Mouse (Mus musculus): ENCODE results near the gene Ern1. TPM values are rescaled to one million over a fixed set of nuclear protein-coding genes. Genes with fewer than 3 reads are reported as not detected.

Gene Ern1
- polyA plus RNA-seq, 1 experiment from 2014 or later = 6.8 TPM

- peak overlapping the region; percentile 15; the same call in 1 of the 2 replicates for H3K9ac ChIP-seq
- no peaks in the 10 kb centered on the region for H3K9me3 ChIP-seq
- peak; percentile 54 for ATAC-seq (ENCODE audit: low FRiP score, low read depth)
- WGBS = 11% methylated on average over 17 of the region's 17 CpGs
- no peak overlapping the region for H3K27ac ChIP-seq
- peak overlapping the region; percentile 95 for H3K4me3 ChIP-seq
- peak overlapping the region; percentile 68 for H3K4me2 ChIP-seq (replicated peaks)
- H3K4me1 ChIP-seq = peaks cover 16% of the 10 kb centered on the region
- no peaks in the 10 kb centered on the region for H3K27me3 ChIP-seq
- no peaks in the 10 kb centered on the region for H3K36me3 ChIP-seq
These were observed 492 bp upstream of the Ern1 start for GRCm38 (mm10) chr11:106488126-106488561.

GRCm38 (mm10) chr11:106486866-106487732, 553 bp downstream of the Ern1 start:
- under 1% methylated on average over 86 of the region's 86 CpGs for WGBS
- H3K9ac ChIP-seq = peak overlapping the region; percentile 92
- peak; percentile 87 for ATAC-seq (ENCODE audit: low FRiP score, low read depth)

GRCm38 (mm10) chr11:106486042-106486865, 1.4 kb downstream of the Ern1 start:
- peak overlapping the region; percentile 92 for H3K9ac ChIP-seq

More at GRCm38 (mm10) chr11:106486866-106487732, 553 bp downstream of the Ern1 start:
- H3K27me3 ChIP-seq = no peaks in the 10 kb centered on the region
- H3K4me3 ChIP-seq = peak overlapping the region; percentile 95
- peaks cover 16% of the 10 kb centered on the region for H3K4me1 ChIP-seq
- H3K9me3 ChIP-seq = no peaks in the 10 kb centered on the region
- peak overlapping the region; percentile 84 for H3K27ac ChIP-seq
- no peaks in the 10 kb centered on the region for H3K36me3 ChIP-seq
- peak overlapping the region; percentile 68 for H3K4me2 ChIP-seq (replicated peaks)

GRCm38 (mm10) chr11:106485611-106486010, 2.0 kb downstream of the Ern1 start:
- H3K27me3 ChIP-seq = no peaks in the 10 kb centered on the region
- H3K4me3 ChIP-seq = no peak overlapping the region; the same call in 1 of the 2 replicates
- H3K36me3 ChIP-seq = no peaks in the 10 kb centered on the region
- 74% methylated on average over 4 of the region's 4 CpGs for WGBS
- H3K4me2 ChIP-seq (replicated peaks) = peak overlapping the region; percentile 68; the same call in 1 of the 2 replicates
- H3K4me1 ChIP-seq = peaks cover 16% of the 10 kb centered on the region
- no peak overlapping the region for H3K27ac ChIP-seq
- no peak overlapping the region for H3K9ac ChIP-seq
- ATAC-seq (ENCODE audit: low FRiP score, low read depth) = no peak
- no peaks in the 10 kb centered on the region for H3K9me3 ChIP-seq

More at GRCm38 (mm10) chr11:106486042-106486865, 1.4 kb downstream of the Ern1 start:
- WGBS = 25% methylated on average over 16 of the region's 16 CpGs
- Histone ChIP-seq H3K36me3 (no peaks in the 10 kb centered on the region), H3K4me1 (peaks cover 16% of the 10 kb centered on the region), H3K9me3 (no peaks in the 10 kb centered on the region), H3K27ac (no peak overlapping the region), H3K4me3 (peak overlapping the region; percentile 95), H3K4me2 (replicated peaks) (peak overlapping the region; percentile 68), H3K27me3 (no peaks in the 10 kb centered on the region)
- no peak for ATAC-seq (ENCODE audit: low FRiP score, low read depth)

DNA sequence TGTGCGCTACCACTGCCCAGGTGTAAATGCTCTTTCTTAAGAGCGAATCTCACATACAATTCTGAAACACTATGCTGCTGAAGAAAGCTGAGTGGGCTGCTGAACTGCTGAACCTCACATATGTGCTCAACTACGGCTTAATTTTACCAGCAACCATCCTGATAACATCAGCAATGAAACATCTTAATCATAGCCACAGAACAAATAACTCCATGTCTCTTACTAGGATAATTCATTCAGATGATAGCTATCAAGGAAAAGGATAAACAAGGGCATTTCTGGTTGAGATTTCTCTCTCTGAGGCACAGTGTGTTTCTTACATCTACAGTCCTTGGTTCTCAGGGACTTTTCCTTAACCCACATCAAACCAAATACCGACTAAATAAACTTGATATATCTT, 2.8 kb downstream of the Ern1 start:
- Histone ChIP-seq H3K27me3 (no peaks in the 10 kb centered on the region), H3K4me3 (no peak overlapping the region), H3K36me3 (no peaks in the 10 kb centered on the region), H3K9ac (no peak overlapping the region), H3K4me1 (peaks cover 16% of the 10 kb centered on the region), H3K4me2 (replicated peaks) (no peak overlapping the region), H3K9me3 (no peaks in the 10 kb centered on the region), H3K27ac (no peak overlapping the region)
- ATAC-seq (ENCODE audit: low FRiP score, low read depth) = no peak
- 89% methylated on average over 4 of the region's 4 CpGs for WGBS

GRCm38 (mm10) chr11:106482867-106483266, 4.8 kb downstream of the Ern1 start:
- H3K4me1 ChIP-seq = peaks cover 13% of the 10 kb centered on the region
- H3K9ac ChIP-seq = no peak overlapping the region
- WGBS = 91% methylated on average over 8 of the region's 8 CpGs
- H3K4me3 ChIP-seq = no peak overlapping the region
- ATAC-seq (ENCODE audit: low FRiP score, low read depth) = no peak
- H3K9me3 ChIP-seq = no peaks in the 10 kb centered on the region
- no peak overlapping the region for H3K27ac ChIP-seq
- H3K27me3 ChIP-seq = no peaks in the 10 kb centered on the region
- H3K36me3 ChIP-seq = no peaks in the 10 kb centered on the region
- H3K4me2 ChIP-seq (replicated peaks) = no peak overlapping the region

DNA sequence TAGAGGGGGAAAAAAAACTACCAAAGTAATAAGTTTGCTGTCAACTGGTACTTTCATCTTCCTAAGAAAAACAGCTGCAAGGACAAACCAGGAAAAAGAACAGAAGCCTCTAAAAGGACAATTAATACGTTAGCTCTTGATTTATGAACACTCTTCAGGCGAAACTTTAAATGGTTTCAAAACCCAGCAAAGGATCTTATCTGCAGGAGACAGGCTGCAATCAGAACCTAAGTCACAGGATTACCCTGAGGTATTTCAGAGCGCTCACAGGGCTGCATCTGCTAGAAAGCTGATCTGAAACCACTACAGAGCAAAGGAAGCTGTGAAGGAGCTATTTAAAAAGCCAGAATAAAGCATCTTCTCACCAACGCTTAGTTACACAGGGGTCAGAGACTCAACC, 6.0 kb downstream of the Ern1 start:
- no peak overlapping the region for H3K4me3 ChIP-seq
- H3K27me3 ChIP-seq = no peaks in the 10 kb centered on the region
- no peak overlapping the region; the same call in 1 of the 2 replicates for H3K27ac ChIP-seq
- no peak for ATAC-seq (ENCODE audit: low FRiP score, low read depth)
- no peaks in the 10 kb centered on the region for H3K36me3 ChIP-seq
- H3K4me1 ChIP-seq = peaks cover 12% of the 10 kb centered on the region
- H3K9ac ChIP-seq = no peak overlapping the region
- H3K9me3 ChIP-seq = no peaks in the 10 kb centered on the region
- 25% methylated on average over 4 of the region's 4 CpGs for WGBS
- no peak overlapping the region for H3K4me2 ChIP-seq (replicated peaks)

- 65% methylated on average over 3 of the region's 3 CpGs for WGBS
These were observed 7.1 kb downstream of the Ern1 start for GRCm38 (mm10) chr11:106480530-106480885.

DNA sequence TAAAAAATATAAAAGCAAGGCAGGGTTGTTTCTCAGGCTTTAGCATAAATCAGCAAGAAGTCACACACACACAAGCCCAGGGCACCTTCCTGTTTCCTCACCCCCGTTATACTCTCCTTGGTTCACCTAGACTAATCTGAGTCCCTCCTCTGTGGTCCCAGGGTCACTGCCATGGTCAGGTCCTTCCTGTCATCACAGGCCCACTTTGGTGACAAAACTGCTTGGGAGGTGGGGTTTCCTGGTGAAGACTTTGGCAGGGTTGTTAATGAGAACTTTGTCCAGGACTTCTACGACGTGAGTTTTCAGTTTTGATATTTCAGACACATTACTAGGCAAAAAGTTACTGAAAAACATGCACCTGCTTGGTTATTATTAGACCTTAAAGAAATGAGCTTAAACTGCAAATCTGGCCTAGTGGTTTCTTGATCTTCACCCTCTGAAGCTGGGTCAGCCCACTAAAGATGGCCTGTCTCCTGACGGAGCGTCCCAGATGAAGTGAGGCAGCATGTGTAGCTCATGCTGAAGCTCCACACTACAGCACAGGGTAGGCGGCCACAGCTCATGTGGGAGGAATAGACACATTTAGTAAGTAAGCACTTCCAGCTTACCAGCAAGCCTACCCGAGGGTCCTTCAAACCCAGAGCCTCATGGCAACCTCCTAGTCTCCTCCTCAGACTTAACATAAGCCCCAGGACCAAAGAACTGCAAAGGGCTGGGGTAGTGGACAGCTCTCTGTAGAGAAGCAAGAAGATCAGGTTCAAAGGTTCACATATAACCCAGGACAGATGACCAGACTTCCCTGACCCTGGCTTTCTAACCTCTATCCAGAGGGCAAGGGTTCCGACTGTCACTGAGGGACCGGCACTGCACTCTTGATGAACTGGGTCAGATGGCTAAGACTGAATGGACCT, 7.8 kb downstream of the Ern1 start:
- no peak for ATAC-seq (ENCODE audit: low FRiP score, low read depth)
- H3K4me1 ChIP-seq = no peaks in the 10 kb centered on the region
- H3K36me3 ChIP-seq = no peaks in the 10 kb centered on the region
- 80% methylated on average over 9 of the region's 9 CpGs for WGBS
- H3K9me3 ChIP-seq = no peaks in the 10 kb centered on the region
- no peak overlapping the region for H3K9ac ChIP-seq
- H3K4me3 ChIP-seq = no peak overlapping the region
- no peaks in the 10 kb centered on the region for H3K27me3 ChIP-seq
- H3K27ac ChIP-seq = no peak overlapping the region; the same call in 1 of the 2 replicates
- no peak overlapping the region for H3K4me2 ChIP-seq (replicated peaks)

More at GRCm38 (mm10) chr11:106480530-106480885, 7.1 kb downstream of the Ern1 start:
- Histone ChIP-seq H3K36me3 (no peaks in the 10 kb centered on the region), H3K4me1 (0 out of 2 replicates have a peak, but pooled peaks cover 1% of the 10 kb centered on the region), H3K9me3 (no peaks in the 10 kb centered on the region), H3K9ac (no peak overlapping the region), H3K27me3 (no peaks in the 10 kb centered on the region), H3K4me2 (replicated peaks) (no peak overlapping the region), H3K4me3 (no peak overlapping the region), H3K27ac (no peak overlapping the region)
- ATAC-seq (ENCODE audit: low FRiP score, low read depth) = no peak

- Histone ChIP-seq H3K27ac (no peak overlapping the region), H3K4me3 (no peak overlapping the region), H3K4me1 (no peaks in the 10 kb centered on the region), H3K9me3 (no peaks in the 10 kb centered on the region; the same call in 1 of the 2 replicates), H3K4me2 (replicated peaks) (no peak overlapping the region), H3K9ac (no peak overlapping the region), H3K27me3 (no peaks in the 10 kb centered on the region), H3K36me3 (no peaks in the 10 kb centered on the region)
- WGBS = 47% methylated on average over 1 of the region's 1 CpGs
- ATAC-seq (ENCODE audit: low FRiP score, low read depth) = no peak
These were observed 8.9 kb downstream of the Ern1 start for GRCm38 (mm10) chr11:106478745-106479144.

DNA sequence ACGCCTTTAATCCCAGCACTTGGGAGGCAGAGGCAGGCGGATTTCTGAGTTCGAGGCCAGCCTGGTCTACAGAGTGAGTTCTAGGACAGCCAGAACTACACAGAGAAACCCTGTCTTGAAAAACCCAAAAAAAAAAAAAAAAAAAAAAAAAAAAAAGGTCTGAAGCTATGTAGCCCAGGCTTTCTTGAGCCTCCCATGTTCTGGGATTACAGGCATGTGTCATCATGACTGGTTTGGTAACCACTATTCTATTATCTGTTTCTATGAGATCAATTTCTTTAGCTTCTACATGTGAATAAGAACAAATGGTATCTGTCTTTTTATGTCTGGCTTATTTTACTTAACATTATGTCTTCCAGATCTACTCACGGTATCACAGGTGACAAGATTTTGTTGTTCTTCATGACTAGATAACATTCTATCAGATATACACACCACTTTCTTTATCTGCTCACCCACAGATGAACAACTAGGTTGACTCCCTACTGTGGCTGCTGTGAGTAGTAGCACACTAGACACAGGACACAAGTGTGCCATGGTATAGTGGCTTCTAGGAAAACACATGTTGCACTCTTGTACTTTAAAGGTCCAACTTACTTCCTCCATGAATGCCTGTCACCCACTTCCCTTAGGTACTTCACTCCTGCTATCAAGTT, 10.0 kb downstream of the Ern1 start:
- Histone ChIP-seq H3K36me3 (no peaks in the 10 kb centered on the region), H3K9ac (no peak overlapping the region), H3K4me3 (no peak overlapping the region), H3K27ac (no peak overlapping the region), H3K27me3 (no peaks in the 10 kb centered on the region), H3K4me2 (replicated peaks) (no peak overlapping the region), H3K4me1 (no peaks in the 10 kb centered on the region), H3K9me3 (no peaks in the 10 kb centered on the region; the same call in 1 of the 2 replicates)
- 97% methylated on average over 4 of the region's 4 CpGs for WGBS
- ATAC-seq (ENCODE audit: low FRiP score, low read depth) = no peak
